Mouse (Mus musculus) forebrain, embryonic 12.5 days (tissue): Measurements from ENCODE around the gene Slc25a11. TPM values are rescaled to one million over a fixed set of nuclear protein-coding genes. Genes with fewer than 3 reads are reported as not detected.
A peak's percentile ranks its signal among the peaks of the same experiment; 100 is the strongest.

ENCODE experiments used
- ATAC-seq: fragments of 200-750 bp; cut with Nextera tagmentation; 2 replicates; pipeline ENCODE4 v1.8.0; 2017; ENCODE audit warnings: moderate TSS enrichment; ENCODE audit not compliant: low FRiP score
- H3K27ac ChIP-seq: fragments of 300-500 bp; sonication (generic); 2 replicates; pipeline ENCODE4 v1.5.1; 2016; ENCODE audit warnings: mild to moderate bottlenecking
- H3K27me3 ChIP-seq: fragments of 300-500 bp; sonication (generic); 2 replicates; pipeline ENCODE4 v1.6.1; 2016; ENCODE audit warnings: mild to moderate bottlenecking
- H3K36me3 ChIP-seq: fragments of 300-500 bp; sonication (generic); replicated peaks from 2 replicates; pipeline ENCODE4 v1.6.1; 2016; ENCODE audit warnings: mild to moderate bottlenecking
- H3K4me1 ChIP-seq: fragments of 300-500 bp; sonication (generic); 2 replicates; pipeline ENCODE4 v1.6.1; 2016
- H3K4me2 ChIP-seq: fragments of 300-500 bp; sonication (generic); 2 replicates; pipeline ENCODE4 v1.6.1; 2016; ENCODE audit warnings: mild to moderate bottlenecking, moderate library complexity
- H3K4me3 ChIP-seq: fragments of 300-500 bp; sonication (generic); replicated peaks from 2 replicates; pipeline ENCODE4 v1.5.1; 2016; ENCODE audit warnings: mild to moderate bottlenecking
- H3K9ac ChIP-seq: fragments of 300-500 bp; sonication (generic); 2 replicates; pipeline ENCODE4 v1.6.1; 2016; ENCODE audit warnings: mild to moderate bottlenecking
- H3K9me3 ChIP-seq: fragments of 300-500 bp; sonication (generic); 2 replicates; pipeline ENCODE4 v1.6.1; 2016
- WGBS: fragments of 180-500 bp; shearing (Covaris S2); methylation state at CpG from one replicate; pipeline ENCODE4 v1.1.7; 2016; 5-methylcytosine and 5-hydroxymethylcytosine counted together
- polyA plus RNA-seq: library from polyadenylated mRNA; unstranded; fragments of >200 nt; fragmentation: Nextera tagmentation; extraction: Ambion mirVana; gene quantifications from 2 replicates; pipeline ENCODE4 v1.2.1, GENCODE M21; 2016

The Slc25a11 gene
- polyA plus RNA-seq, 1 experiment from 2014 or later, result 141 TPM

DNA sequence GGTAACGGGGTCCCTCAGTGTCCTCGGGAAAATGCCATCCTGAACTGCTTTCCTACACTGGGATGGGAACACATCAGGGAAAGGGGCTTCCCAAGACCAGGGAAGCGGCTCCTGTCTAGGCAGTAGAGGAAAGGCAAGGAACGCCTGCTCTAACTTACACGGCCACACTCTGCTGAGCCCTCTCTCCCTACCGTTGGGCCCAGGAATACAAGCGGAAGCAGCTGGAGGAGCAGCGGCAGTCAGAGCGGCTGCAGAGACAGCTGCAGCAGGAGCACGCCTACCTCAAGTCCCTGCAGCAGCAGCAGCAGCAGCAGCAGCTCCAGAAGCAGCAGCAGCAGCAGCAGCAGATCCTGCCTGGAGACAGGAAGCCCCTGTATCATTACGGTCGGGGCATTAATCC, 40.6 kb downstream of the Slc25a11 start:
- H3K4me2 ChIP-seq, result no peak overlapping the region
- H3K9ac ChIP-seq, result no peak overlapping the region
- peaks cover 88% of the 10 kb centered on the region for H3K36me3 ChIP-seq
- H3K4me1 ChIP-seq, result no peaks in the 10 kb centered on the region
- no peak overlapping the region for H3K27ac ChIP-seq
- no peak for ATAC-seq
- no peaks in the 10 kb centered on the region for H3K27me3 ChIP-seq
- WGBS, result 81% methylated on average over 12 of the region's 12 CpGs
- H3K9me3 ChIP-seq, result no peaks in the 10 kb centered on the region
- no peak overlapping the region for H3K4me3 ChIP-seq

DNA sequence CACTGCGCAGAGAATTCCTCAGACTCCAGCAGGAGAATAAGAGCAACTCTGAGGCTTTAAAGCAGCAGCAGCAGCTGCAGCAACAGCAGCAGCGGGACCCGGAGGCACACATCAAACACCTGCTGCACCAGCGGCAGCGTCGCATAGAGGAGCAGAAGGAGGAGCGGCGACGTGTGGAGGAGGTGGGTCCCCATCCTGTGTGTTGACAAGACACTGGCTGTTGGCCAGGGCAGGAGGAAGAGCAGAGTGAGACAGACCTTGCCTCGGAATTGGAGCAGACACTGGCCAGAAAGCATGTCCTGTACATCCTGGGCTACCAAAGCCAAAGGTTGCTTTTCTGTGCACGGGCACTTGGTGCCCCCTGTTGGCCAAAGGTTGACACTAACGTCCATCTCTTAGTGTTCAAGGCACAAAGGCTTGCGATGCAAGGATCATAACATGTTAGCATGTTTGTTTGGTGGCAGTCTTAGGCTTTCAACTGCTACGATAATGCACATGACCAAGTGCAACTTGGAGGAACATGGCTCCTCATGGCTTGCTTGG, 42.2 kb downstream of the Slc25a11 start:
- Histone ChIP-seq H3K4me2 (no peak overlapping the region), H3K4me1 (no peaks in the 10 kb centered on the region), H3K36me3 (peaks cover 77% of the 10 kb centered on the region), H3K9me3 (no peaks in the 10 kb centered on the region), H3K9ac (no peak overlapping the region), H3K4me3 (no peak overlapping the region), H3K27me3 (no peaks in the 10 kb centered on the region), H3K27ac (no peak overlapping the region)
- no peak for ATAC-seq
- 61% methylated on average over 14 of the region's 14 CpGs for WGBS

DNA sequence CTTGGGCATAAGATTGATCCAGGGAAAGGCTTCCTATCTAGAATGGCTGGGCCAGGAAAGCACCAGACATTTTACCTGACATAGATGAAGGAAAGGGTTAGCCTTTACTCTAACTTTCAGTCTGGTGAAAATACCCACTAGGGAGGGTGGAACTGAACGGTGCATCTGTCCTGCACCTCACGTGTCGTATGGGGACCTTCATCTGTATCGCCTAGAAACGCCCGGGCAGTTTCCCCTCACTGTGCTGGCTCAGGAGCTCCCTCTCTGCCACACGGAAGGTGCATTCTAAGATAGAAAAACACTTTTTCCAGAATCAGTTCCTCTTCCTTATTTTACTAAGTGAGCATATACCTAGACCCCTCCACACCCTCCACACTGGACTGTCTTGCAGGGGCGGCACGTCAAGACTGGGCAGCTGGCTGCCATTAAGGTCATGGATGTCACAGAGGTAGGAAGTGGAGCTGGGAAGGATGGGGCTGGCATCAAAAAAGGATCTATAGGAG, 48.8 kb downstream of the Slc25a11 start:
- Histone ChIP-seq H3K9me3 (no peaks in the 10 kb centered on the region), H3K9ac (no peak overlapping the region), H3K4me3 (no peak overlapping the region), H3K36me3 (peaks cover 36% of the 10 kb centered on the region), H3K27me3 (no peaks in the 10 kb centered on the region), H3K4me1 (peaks cover 12% of the 10 kb centered on the region), H3K27ac (no peak overlapping the region), H3K4me2 (no peak overlapping the region)
- 90% methylated on average over 9 of the region's 9 CpGs for WGBS
- no peak for ATAC-seq

DNA sequence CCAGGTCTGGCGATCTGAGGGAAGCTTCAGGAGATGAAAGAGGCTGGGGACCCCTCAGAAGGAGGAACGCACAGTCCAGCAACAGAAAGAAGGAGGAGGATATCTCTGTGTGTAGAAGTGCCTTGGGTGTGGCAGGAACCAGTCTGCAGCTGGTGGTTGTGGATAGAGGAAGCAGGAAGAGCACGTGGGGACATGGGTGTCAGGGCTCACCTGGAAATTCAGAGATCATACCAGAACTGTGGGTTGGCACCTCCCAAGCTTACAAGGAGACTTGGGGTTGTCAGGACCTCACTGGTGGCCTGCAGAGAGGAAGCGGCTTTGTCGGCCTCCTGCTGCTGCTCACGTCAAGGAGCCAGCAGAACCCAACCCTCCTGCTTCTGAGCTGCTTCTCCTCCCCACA, 50.0 kb downstream of the Slc25a11 start:
- Histone ChIP-seq H3K36me3 (peaks cover 29% of the 10 kb centered on the region), H3K9me3 (no peaks in the 10 kb centered on the region), H3K9ac (no peak overlapping the region), H3K4me2 (no peak overlapping the region), H3K27ac (no peak overlapping the region; the same call in 1 of the 2 replicates), H3K27me3 (no peaks in the 10 kb centered on the region), H3K4me3 (no peak overlapping the region), H3K4me1 (peaks cover 12% of the 10 kb centered on the region)
- 82% methylated on average over 6 of the region's 6 CpGs for WGBS
- no peak for ATAC-seq

DNA sequence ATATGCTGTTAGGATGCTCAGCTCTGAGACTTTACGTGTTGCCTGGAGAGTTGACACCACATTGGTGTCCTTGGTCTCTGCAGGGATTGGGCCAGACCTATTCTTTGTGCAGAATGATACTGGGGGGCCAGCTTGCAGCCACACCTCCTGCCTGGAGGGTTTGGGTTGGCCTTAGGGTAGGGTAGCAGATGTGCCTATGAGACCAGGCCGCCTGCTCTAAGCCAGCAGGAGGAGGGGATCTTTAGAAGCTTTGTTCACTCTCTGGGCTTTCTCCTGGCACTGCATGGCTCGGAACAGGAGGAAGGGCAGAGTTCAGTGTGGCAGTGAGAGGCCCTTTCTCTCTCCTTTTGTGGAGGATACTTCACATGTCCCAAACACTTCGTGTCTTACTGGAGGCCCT, 51.2 kb downstream of the Slc25a11 start:
- ATAC-seq, result no peak
- no peak overlapping the region for H3K9ac ChIP-seq

DNA sequence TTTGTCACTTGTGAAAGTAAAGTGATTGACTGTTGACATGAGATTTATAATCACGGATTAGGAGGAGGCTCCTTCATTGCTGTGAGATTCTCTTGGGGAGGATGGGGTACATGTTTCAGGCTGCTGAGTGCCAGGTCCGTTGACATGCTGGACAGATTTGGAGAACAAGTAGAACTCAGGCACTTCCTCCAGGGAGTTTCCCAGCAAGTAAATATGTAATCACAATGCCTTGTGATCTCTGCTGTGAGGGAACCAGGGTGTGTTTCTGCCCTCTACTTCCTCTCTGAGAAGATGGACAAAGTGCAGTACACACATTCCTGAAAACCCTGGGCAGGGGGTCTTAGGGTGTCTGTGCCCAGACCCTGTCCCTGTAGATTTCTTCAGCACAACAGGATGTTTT, 51.6 kb downstream of the Slc25a11 start:
- H3K9me3 ChIP-seq, result no peaks in the 10 kb centered on the region
- peaks cover 12% of the 10 kb centered on the region for H3K4me1 ChIP-seq
- H3K4me2 ChIP-seq, result no peak overlapping the region
- no peaks in the 10 kb centered on the region for H3K27me3 ChIP-seq
- 84% methylated on average over 2 of the region's 2 CpGs for WGBS
- H3K27ac ChIP-seq, result peak overlapping the region; percentile 27
- H3K36me3 ChIP-seq, result peaks cover 19% of the 10 kb centered on the region
- no peak overlapping the region for H3K9ac ChIP-seq
- no peak overlapping the region for H3K4me3 ChIP-seq
- ATAC-seq, result no peak

More for the DNA sequence above, 51.2 kb downstream of the Slc25a11 start:
- Histone ChIP-seq H3K4me1 (peaks cover 12% of the 10 kb centered on the region), H3K4me3 (no peak overlapping the region), H3K27ac (peak overlapping the region; percentile 27), H3K4me2 (no peak overlapping the region), H3K36me3 (peaks cover 19% of the 10 kb centered on the region), H3K9me3 (no peaks in the 10 kb centered on the region), H3K27me3 (no peaks in the 10 kb centered on the region)
- WGBS, result 37% methylated on average over 4 of the region's 4 CpGs

DNA sequence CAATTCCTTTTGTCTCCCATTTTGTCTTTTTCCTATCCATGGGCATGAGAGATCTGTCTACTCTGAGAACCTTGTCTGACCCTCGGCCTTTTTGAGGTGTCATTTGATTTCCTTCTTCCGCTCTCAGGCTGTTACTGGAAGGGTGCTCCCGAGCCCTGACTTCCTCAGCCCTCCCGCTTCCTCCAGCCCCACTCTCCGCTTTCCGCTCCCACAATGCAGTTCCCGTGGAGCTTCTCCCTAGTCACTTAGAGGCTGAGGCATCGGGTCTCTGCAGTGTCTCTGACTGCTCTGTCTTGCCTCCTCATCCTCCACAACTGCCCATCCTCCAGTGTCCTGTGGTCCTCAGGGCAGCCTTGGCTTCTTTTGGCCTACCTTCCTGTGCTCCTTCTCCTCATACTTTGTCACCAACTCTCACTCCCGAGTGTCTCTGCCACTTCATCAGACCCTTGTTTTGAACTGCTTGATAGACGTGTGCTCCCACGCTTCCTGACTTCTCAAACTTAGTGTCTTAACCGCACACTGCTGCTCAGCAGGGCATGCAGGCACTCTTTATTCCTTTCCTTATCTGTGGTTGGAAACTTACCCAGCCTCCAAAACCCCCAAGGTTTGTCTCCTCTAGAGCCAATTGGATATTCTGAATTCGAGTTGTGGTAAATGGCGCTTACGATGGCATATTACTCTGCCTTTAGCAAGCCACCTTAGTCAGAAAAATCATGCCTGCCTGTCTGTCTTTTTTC, 52.9 kb downstream of the Slc25a11 start:
- H3K27me3 ChIP-seq, result no peaks in the 10 kb centered on the region
- 87% methylated on average over 15 of the region's 15 CpGs for WGBS
- no peak for ATAC-seq
- H3K4me1 ChIP-seq, result peaks cover 12% of the 10 kb centered on the region
- H3K9me3 ChIP-seq, result no peaks in the 10 kb centered on the region
- no peak overlapping the region for H3K4me3 ChIP-seq
- H3K4me2 ChIP-seq, result no peak overlapping the region
- no peak overlapping the region for H3K9ac ChIP-seq
- peaks cover 19% of the 10 kb centered on the region for H3K36me3 ChIP-seq
- no peak overlapping the region for H3K27ac ChIP-seq

Other genes starting within 250 kb of the Slc25a11 start
- gene Pelp1, start 237.4 kb downstream of the Slc25a11 start, polyA plus RNA-seq, result 40.3 and 46.2 TPM in 2 replicates
- 36.9 and 40.5 TPM in 2 replicates for gene Arrb2, start 214.8 kb downstream of the Slc25a11 start, polyA plus RNA-seq
- gene Med11, start 195.6 kb downstream of the Slc25a11 start, polyA plus RNA-seq, result 32.1 and 32.5 TPM in 2 replicates
- 0.35 and 0.43 TPM in 2 replicates for gene Zmynd15, start 188.0 kb downstream of the Slc25a11 start, polyA plus RNA-seq
- gene Cxcl16, start 187.5 kb downstream of the Slc25a11 start, polyA plus RNA-seq, result 0.74 and 1.0 TPM in 2 replicates
- 0.35 and 0.49 TPM in 2 replicates for gene Tm4sf5, start 142.2 kb downstream of the Slc25a11 start, polyA plus RNA-seq
- gene Vmo1, start 132.9 kb downstream of the Slc25a11 start, polyA plus RNA-seq, result not detected in 2 replicates
- gene Gltpd2, start 128.3 kb downstream of the Slc25a11 start, polyA plus RNA-seq, result not detected in 2 replicates
- 758 and 788 TPM in 2 replicates for gene Psmb6, start 122.1 kb downstream of the Slc25a11 start, polyA plus RNA-seq
- gene Gm40193, start 114.5 kb downstream of the Slc25a11 start, polyA plus RNA-seq, result not detected in 2 replicates
- gene Pld2, start 107.4 kb downstream of the Slc25a11 start, polyA plus RNA-seq, result 3.4 and 4.0 TPM in 2 replicates
- 15.3 and 17.4 TPM in 2 replicates for gene Mink1, start 84.6 kb downstream of the Slc25a11 start, polyA plus RNA-seq
- gene 4930544D05Rik, start 31.6 kb downstream of the Slc25a11 start, polyA plus RNA-seq, result not detected in 2 replicates
- not detected in 2 replicates for gene Chrne, start 28.3 kb downstream of the Slc25a11 start, polyA plus RNA-seq
- gene Gp1ba, start 8.4 kb downstream of the Slc25a11 start, polyA plus RNA-seq, result 0.23 and 0.33 TPM in 2 replicates
- 85.1 and 96.1 TPM in 2 replicates for gene Rnf167, start 244 bp downstream of the Slc25a11 start, polyA plus RNA-seq
- gene Pfn1, start 7.2 kb upstream of the Slc25a11 start, polyA plus RNA-seq, result 1,070 and 1,131 TPM in 2 replicates
- 9.0 and 9.7 TPM in 2 replicates for gene Eno3, start 9.7 kb upstream of the Slc25a11 start, polyA plus RNA-seq
- gene Spag7, start 21.9 kb upstream of the Slc25a11 start, polyA plus RNA-seq, result 144 and 149 TPM in 2 replicates
- 12.6 and 13.9 TPM in 2 replicates for gene Camta2, start 40.6 kb upstream of the Slc25a11 start, polyA plus RNA-seq
- 0.55 and 0.96 TPM in 2 replicates for gene Inca1, start 52.7 kb upstream of the Slc25a11 start, polyA plus RNA-seq
- 1.7 and 3.2 TPM in 2 replicates for gene Kif1c, start 53.1 kb upstream of the Slc25a11 start, polyA plus RNA-seq
- gene Zfp3, start 116.7 kb upstream of the Slc25a11 start, polyA plus RNA-seq, result 10.7 and 11.4 TPM in 2 replicates
- not detected in 2 replicates for gene Scimp, start 165.1 kb upstream of the Slc25a11 start, polyA plus RNA-seq
- gene Rabep1, start 197.3 kb upstream of the Slc25a11 start, polyA plus RNA-seq, result 55.2 and 57.7 TPM in 2 replicates